Mouse (Mus musculus): ENCODE results near the gene Renbp. TPM values are rescaled to one million over a fixed set of nuclear protein-coding genes. Genes with fewer than 3 reads are reported as not detected.

The Renbp gene
- total RNA-seq (2018; cell fraction: chromatin; rRNA removed) = 100 to 1,000 TPM; 175 to 404 (median 251) TPM
- 100 to 1,000 TPM; 154 to 322 (median 215) TPM for total RNA-seq (2018; cell fraction: cytosol; rRNA removed)
- 100 to 1,000 TPM; 159 to 557 (median 253) TPM for total RNA-seq (2018; cell fraction: nucleus; rRNA removed)
- polyA plus RNA-seq (2018) = 146 to 221 TPM (median 206 TPM) in 3 replicates

- Histone ChIP-seq H3K4me3 (ENCODE audit: inconsistent target) (peak within 1 kb of the TSS; percentile 58), H3K27ac (peak within 1 kb of the TSS; percentile 79), H3K79me2 (ENCODE audit: inconsistent target) (peaks cover 39% of the 10 kb centered on the region), H3K36me3 (ENCODE audit: inconsistent target) (no peaks in the 10 kb centered on the region)
- WGBS (ENCODE audit: missing documents) = 50% methylated on average over 17 of the region's 17 CpGs
Measured at GRCm38 (mm10) chrX:73930402-73931062, at the start of gene Renbp. Gene Renbp, minus strand, starts transcription at chrX:73930850.

- H3K4me3 ChIP-seq (ENCODE audit: inconsistent target) = no peak overlapping the region
- H3K79me2 ChIP-seq (ENCODE audit: inconsistent target) = no peaks in the 10 kb centered on the region
- H3K36me3 ChIP-seq (ENCODE audit: inconsistent target) = no peaks in the 10 kb centered on the region
- no peak overlapping the region for H3K27ac ChIP-seq
- 92% methylated on average over 1 of the region's 1 CpGs for WGBS (ENCODE audit: missing documents)
Measured at GRCm38 (mm10) chrX:73977783-73978182, 47.1 kb upstream of the Renbp start.

- no peak overlapping the region for H3K4me3 ChIP-seq (ENCODE audit: inconsistent target)
- no peak overlapping the region for H3K27ac ChIP-seq
- H3K79me2 ChIP-seq (ENCODE audit: inconsistent target) = no peaks in the 10 kb centered on the region
- 81% methylated on average over 2 of the region's 2 CpGs for WGBS (ENCODE audit: missing documents)
- no peaks in the 10 kb centered on the region for H3K36me3 ChIP-seq (ENCODE audit: inconsistent target)
Measured at GRCm38 (mm10) chrX:73976283-73976682, 45.6 kb upstream of the Renbp start.

- Histone ChIP-seq H3K36me3 (ENCODE audit: inconsistent target) (no peaks in the 10 kb centered on the region), H3K27ac (no peak overlapping the region), H3K4me3 (ENCODE audit: inconsistent target) (no peak overlapping the region), H3K79me2 (ENCODE audit: inconsistent target) (no peaks in the 10 kb centered on the region)
- 100% methylated on average over 1 of the region's 4 CpGs for WGBS (ENCODE audit: missing documents)
Measured at GRCm38 (mm10) chrX:73972774-73973173, 42.1 kb upstream of the Renbp start.

- Histone ChIP-seq H3K27ac (no peak overlapping the region), H3K36me3 (ENCODE audit: inconsistent target) (no peaks in the 10 kb centered on the region), H3K79me2 (ENCODE audit: inconsistent target) (peaks cover 2% of the 10 kb centered on the region; the same call in 1 of the 2 replicates), H3K4me3 (ENCODE audit: inconsistent target) (no peak overlapping the region)
Measured at GRCm38 (mm10) chrX:73970781-73971180, 40.1 kb upstream of the Renbp start.

GRCm38 (mm10) chrX:73969729-73970128, 39.1 kb upstream of the Renbp start:
- 87% methylated on average over 2 of the region's 2 CpGs for WGBS (ENCODE audit: missing documents)
- Histone ChIP-seq H3K36me3 (ENCODE audit: inconsistent target) (no peaks in the 10 kb centered on the region), H3K79me2 (ENCODE audit: inconsistent target) (peaks cover 13% of the 10 kb centered on the region), H3K4me3 (ENCODE audit: inconsistent target) (no peak overlapping the region), H3K27ac (no peak overlapping the region)

- H3K79me2 ChIP-seq (ENCODE audit: inconsistent target) = peaks cover 18% of the 10 kb centered on the region
- H3K4me3 ChIP-seq (ENCODE audit: inconsistent target) = no peak overlapping the region
- no peak overlapping the region for H3K27ac ChIP-seq
- WGBS (ENCODE audit: missing documents) = 92% methylated on average over 1 of the region's 1 CpGs
- H3K36me3 ChIP-seq (ENCODE audit: inconsistent target) = no peaks in the 10 kb centered on the region
Measured at GRCm38 (mm10) chrX:73969167-73969566, 38.5 kb upstream of the Renbp start.

GRCm38 (mm10) chrX:73967177-73968075, 36.8 kb upstream of the Renbp start:
- WGBS (ENCODE audit: missing documents) = 8% methylated on average over 52 of the region's 60 CpGs
- Histone ChIP-seq H3K4me3 (ENCODE audit: inconsistent target) (peak overlapping the region; percentile 67), H3K27ac (peak overlapping the region; percentile 95), H3K36me3 (ENCODE audit: inconsistent target) (no peaks in the 10 kb centered on the region), H3K79me2 (ENCODE audit: inconsistent target) (peaks cover 36% of the 10 kb centered on the region)

- H3K79me2 ChIP-seq (ENCODE audit: inconsistent target) = peaks cover 45% of the 10 kb centered on the region
- H3K36me3 ChIP-seq (ENCODE audit: inconsistent target) = no peaks in the 10 kb centered on the region
- peak within 1 kb of the TSS; percentile 67 for H3K4me3 ChIP-seq (ENCODE audit: inconsistent target)
- H3K27ac ChIP-seq = peak within 1 kb of the TSS; percentile 95
- 22% methylated on average over 43 of the region's 58 CpGs for WGBS (ENCODE audit: missing documents)
Measured at GRCm38 (mm10) chrX:73966248-73967176, 35.9 kb upstream of the Renbp start, which contains the start of gene Hcfc1. Gene Hcfc1, minus strand, starts transcription at chrX:73966357.

GRCm38 (mm10) chrX:73965307-73965706, 34.7 kb upstream of the Renbp start:
- WGBS (ENCODE audit: missing documents) = 28% methylated on average over 20 of the region's 20 CpGs
- no peaks in the 10 kb centered on the region for H3K36me3 ChIP-seq (ENCODE audit: inconsistent target)
- H3K4me3 ChIP-seq (ENCODE audit: inconsistent target) = peak overlapping the region; percentile 67

GRCm38 (mm10) chrX:73964363-73964762, 33.7 kb upstream of the Renbp start:
- Histone ChIP-seq H3K27ac (peak overlapping the region; percentile 95), H3K79me2 (ENCODE audit: inconsistent target) (peaks cover 66% of the 10 kb centered on the region), H3K36me3 (ENCODE audit: inconsistent target) (no peaks in the 10 kb centered on the region), H3K4me3 (ENCODE audit: inconsistent target) (peak overlapping the region; percentile 67)
- 26% methylated on average over 3 of the region's 3 CpGs for WGBS (ENCODE audit: missing documents)

More at GRCm38 (mm10) chrX:73965307-73965706, 34.7 kb upstream of the Renbp start:
- Histone ChIP-seq H3K27ac (peak overlapping the region; percentile 95), H3K79me2 (ENCODE audit: inconsistent target) (peaks cover 57% of the 10 kb centered on the region)

- 100% methylated on average over 5 of the region's 6 CpGs for WGBS (ENCODE audit: missing documents)
- Histone ChIP-seq H3K36me3 (ENCODE audit: inconsistent target) (peaks cover 27% of the 10 kb centered on the region; the same call in 1 of the 2 replicates), H3K79me2 (ENCODE audit: inconsistent target) (peaks cover 29% of the 10 kb centered on the region), H3K27ac (no peak overlapping the region), H3K4me3 (ENCODE audit: inconsistent target) (no peak overlapping the region)
Measured at GRCm38 (mm10) chrX:73954988-73955387, 24.3 kb upstream of the Renbp start.

- peaks cover 5% of the 10 kb centered on the region; the same call in 1 of the 2 replicates for H3K79me2 ChIP-seq (ENCODE audit: inconsistent target)
- no peak overlapping the region for H3K27ac ChIP-seq
- 86% methylated on average over 5 of the region's 5 CpGs for WGBS (ENCODE audit: missing documents)
- peaks cover 29% of the 10 kb centered on the region; the same call in 1 of the 2 replicates for H3K36me3 ChIP-seq (ENCODE audit: inconsistent target)
- no peak overlapping the region for H3K4me3 ChIP-seq (ENCODE audit: inconsistent target)
Measured at GRCm38 (mm10) chrX:73952603-73953002, 22.0 kb upstream of the Renbp start.

- 88% methylated on average over 10 of the region's 10 CpGs for WGBS (ENCODE audit: missing documents)
- H3K27ac ChIP-seq = no peak overlapping the region
- peaks cover 20% of the 10 kb centered on the region for H3K36me3 ChIP-seq (ENCODE audit: inconsistent target)
- no peaks in the 10 kb centered on the region for H3K79me2 ChIP-seq (ENCODE audit: inconsistent target)
- H3K4me3 ChIP-seq (ENCODE audit: inconsistent target) = no peak overlapping the region
Measured at GRCm38 (mm10) chrX:73949341-73949740, 18.7 kb upstream of the Renbp start.

Data from macrophage (primary cell).